Mouse (Mus musculus): ENCODE results near the gene Gm4491. TPM values are rescaled to one million over a fixed set of nuclear protein-coding genes. Genes with fewer than 3 reads are reported as not detected.

Gene Gm4491
- polyA plus RNA-seq, 1 experiment from 2014 or later = 0.15 TPM

- Histone ChIP-seq H3K27ac (no peak overlapping the region), H3K4me1 (peaks cover 20% of the 10 kb centered on the region), H3K9me3 (no peaks in the 10 kb centered on the region), H3K27me3 (peaks cover 55% of the 10 kb centered on the region), H3K4me2 (0 out of 2 replicates have a peak overlapping the region, but pooled peaks have one; percentile 100), H3K9ac (no peak overlapping the region), H3K4me3 (no peak overlapping the region), H3K36me3 (no peaks in the 10 kb centered on the region)
- WGBS = 41% methylated on average over 11 of the region's 11 CpGs
- no peak for ATAC-seq (ENCODE audit: insufficient number of reproducible peaks, low FRiP score, low TSS enrichment, low read depth)
Observed at GRCm38 (mm10) chr14:57105721-57106120, 10.0 kb downstream of the Gm4491 start.

DNA sequence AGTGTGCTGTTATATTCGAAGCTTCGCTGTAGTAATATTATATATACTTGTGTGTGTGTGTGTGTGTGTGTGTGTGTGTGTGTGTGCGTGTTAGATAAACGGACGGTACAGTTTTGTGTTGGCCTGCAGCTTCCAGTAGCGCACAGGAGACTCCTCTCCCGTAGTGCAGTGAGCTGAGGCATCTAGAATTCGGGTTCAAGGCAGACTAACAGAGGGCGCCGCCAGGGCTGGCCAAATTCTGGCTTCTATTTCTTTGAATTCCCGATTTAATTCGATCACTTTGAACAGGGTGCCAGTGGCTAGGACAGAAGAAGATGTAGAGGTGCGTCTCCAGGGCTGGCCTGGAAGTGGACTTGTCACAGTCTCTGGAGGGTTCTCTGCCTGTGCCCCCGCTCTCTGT is 10.6 kb downstream of the Gm4491 start:
- H3K27me3 ChIP-seq = peaks cover 55% of the 10 kb centered on the region
- peak overlapping the region; percentile 100 for H3K4me2 ChIP-seq
- H3K9ac ChIP-seq = no peak overlapping the region
- peaks cover 20% of the 10 kb centered on the region for H3K4me1 ChIP-seq
- no peaks in the 10 kb centered on the region for H3K36me3 ChIP-seq
- ATAC-seq (ENCODE audit: insufficient number of reproducible peaks, low FRiP score, low TSS enrichment, low read depth) = no peak
- H3K9me3 ChIP-seq = no peaks in the 10 kb centered on the region
- H3K27ac ChIP-seq = no peak overlapping the region
- H3K4me3 ChIP-seq = peak overlapping the region; percentile 58; the same call in 1 of the 2 replicates
- WGBS = 13% methylated on average over 14 of the region's 14 CpGs

- Histone ChIP-seq H3K9ac (peak within 1 kb of the TSS; percentile 52), H3K9me3 (no peaks in the 10 kb centered on the region), H3K4me1 (peaks cover 24% of the 10 kb centered on the region), H3K27me3 (peaks cover 55% of the 10 kb centered on the region), H3K4me3 (peak within 1 kb of the TSS; percentile 58), H3K4me2 (peak within 1 kb of the TSS; percentile 100), H3K36me3 (no peaks in the 10 kb centered on the region), H3K27ac (peak within 1 kb of the TSS; percentile 67)
- under 1% methylated on average over 95 of the region's 101 CpGs for WGBS
- ATAC-seq (ENCODE audit: insufficient number of reproducible peaks, low FRiP score, low TSS enrichment, low read depth) = peak; percentile 41; the same call in 1 of the 2 replicates
Observed at GRCm38 (mm10) chr14:57104106-57105023, 11.3 kb downstream of the Gm4491 start, which contains the start of gene Gjb2. Gene Gjb2 (minus strand): TSS chr14:57104702.

- Histone ChIP-seq H3K9me3 (no peaks in the 10 kb centered on the region), H3K27ac (peak overlapping the region; percentile 67), H3K4me3 (peak overlapping the region; percentile 58), H3K9ac (peak overlapping the region; percentile 52), H3K4me2 (peak overlapping the region; percentile 100), H3K27me3 (peaks cover 55% of the 10 kb centered on the region), H3K36me3 (no peaks in the 10 kb centered on the region), H3K4me1 (peaks cover 24% of the 10 kb centered on the region)
- no peak for ATAC-seq (ENCODE audit: insufficient number of reproducible peaks, low FRiP score, low TSS enrichment, low read depth)
- WGBS = 3% methylated on average over 22 of the region's 22 CpGs
Observed at GRCm38 (mm10) chr14:57103711-57104105, 12.0 kb downstream of the Gm4491 start.

GRCm38 (mm10) chr14:57103121-57103520 is 12.6 kb downstream of the Gm4491 start:
- Histone ChIP-seq H3K9ac (no peak overlapping the region), H3K4me1 (peaks cover 24% of the 10 kb centered on the region), H3K9me3 (no peaks in the 10 kb centered on the region), H3K4me2 (peak overlapping the region; percentile 100; the same call in 1 of the 2 replicates), H3K27me3 (peaks cover 55% of the 10 kb centered on the region), H3K27ac (0 out of 2 replicates have a peak overlapping the region, but pooled peaks have one; percentile 67), H3K36me3 (no peaks in the 10 kb centered on the region), H3K4me3 (peak overlapping the region; percentile 58)
- 56% methylated on average over 6 of the region's 6 CpGs for WGBS
- no peak for ATAC-seq (ENCODE audit: insufficient number of reproducible peaks, low FRiP score, low TSS enrichment, low read depth)

DNA sequence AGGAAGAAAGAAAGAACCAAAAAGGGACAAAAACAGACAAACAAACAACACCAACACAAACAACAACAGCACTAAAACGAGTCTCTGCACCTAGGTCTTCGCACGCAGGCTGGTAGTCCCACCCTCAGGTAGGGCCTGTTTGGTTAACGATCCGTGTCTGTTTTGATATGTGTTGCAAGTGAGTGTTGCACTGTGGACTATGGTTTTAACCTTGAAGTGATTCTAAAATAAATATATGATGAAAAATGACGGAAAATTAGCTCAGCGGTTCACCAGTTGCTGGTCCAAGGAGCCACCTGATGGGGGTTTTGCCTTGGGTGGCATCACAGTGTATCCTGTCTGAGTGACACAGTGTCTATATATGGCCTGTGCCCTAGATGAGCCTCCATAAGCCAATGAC is 14.1 kb downstream of the Gm4491 start:
- no peaks in the 10 kb centered on the region for H3K36me3 ChIP-seq
- H3K4me2 ChIP-seq = peak overlapping the region; percentile 26; the same call in 1 of the 2 replicates
- no peak overlapping the region for H3K27ac ChIP-seq
- H3K27me3 ChIP-seq = peaks cover 43% of the 10 kb centered on the region
- peak overlapping the region; percentile 58 for H3K4me3 ChIP-seq
- peaks cover 24% of the 10 kb centered on the region for H3K4me1 ChIP-seq
- 69% methylated on average over 7 of the region's 7 CpGs for WGBS
- no peaks in the 10 kb centered on the region for H3K9me3 ChIP-seq
- ATAC-seq (ENCODE audit: insufficient number of reproducible peaks, low FRiP score, low TSS enrichment, low read depth) = no peak
- H3K9ac ChIP-seq = no peak overlapping the region

- Histone ChIP-seq H3K4me2 (no peak overlapping the region), H3K9ac (no peak overlapping the region), H3K9me3 (no peaks in the 10 kb centered on the region), H3K27me3 (no peaks in the 10 kb centered on the region), H3K4me3 (no peak overlapping the region), H3K4me1 (peaks cover 4% of the 10 kb centered on the region), H3K27ac (no peak overlapping the region), H3K36me3 (no peaks in the 10 kb centered on the region)
- WGBS = 69% methylated on average over 4 of the region's 4 CpGs
- ATAC-seq (ENCODE audit: insufficient number of reproducible peaks, low FRiP score, low TSS enrichment, low read depth) = no peak
Observed at GRCm38 (mm10) chr14:57095855-57096254, 19.8 kb downstream of the Gm4491 start.

DNA sequence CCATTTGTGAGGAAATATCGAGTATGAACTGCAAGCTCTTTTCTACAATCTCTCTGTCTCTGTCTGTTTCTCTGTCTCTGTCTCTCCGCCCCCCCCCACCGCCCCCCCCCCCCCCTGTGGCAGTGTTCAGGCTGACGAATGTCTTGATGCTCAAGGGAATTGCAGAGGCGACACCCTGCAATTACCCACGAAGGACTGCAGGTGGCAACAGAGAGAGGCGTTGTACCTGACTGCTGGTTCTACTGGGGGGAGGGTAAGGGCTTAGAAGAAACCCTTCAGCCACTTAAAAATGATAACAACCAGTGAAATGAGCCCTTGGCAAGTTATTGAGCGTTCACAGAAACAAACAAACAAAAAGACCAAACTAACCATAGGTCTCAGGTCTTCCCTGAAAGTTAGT is 22.7 kb downstream of the Gm4491 start:
- no peaks in the 10 kb centered on the region for H3K4me1 ChIP-seq
- H3K27me3 ChIP-seq = no peaks in the 10 kb centered on the region
- no peak overlapping the region for H3K4me3 ChIP-seq
- H3K36me3 ChIP-seq = no peaks in the 10 kb centered on the region
- no peak overlapping the region for H3K27ac ChIP-seq
- H3K9ac ChIP-seq = no peak overlapping the region
- WGBS = 11% methylated on average over 8 of the region's 8 CpGs
- no peak overlapping the region for H3K4me2 ChIP-seq
- H3K9me3 ChIP-seq = no peaks in the 10 kb centered on the region
- ATAC-seq (ENCODE audit: insufficient number of reproducible peaks, low FRiP score, low TSS enrichment, low read depth) = no peak

- H3K27me3 ChIP-seq = no peaks in the 10 kb centered on the region
- H3K36me3 ChIP-seq = no peaks in the 10 kb centered on the region
- no peak overlapping the region for H3K4me3 ChIP-seq
- no peak overlapping the region for H3K27ac ChIP-seq
- ATAC-seq (ENCODE audit: insufficient number of reproducible peaks, low FRiP score, low TSS enrichment, low read depth) = no peak
- H3K9me3 ChIP-seq = no peaks in the 10 kb centered on the region
- WGBS = 60% methylated on average over 2 of the region's 2 CpGs
- no peak overlapping the region for H3K4me2 ChIP-seq
- H3K9ac ChIP-seq = no peak overlapping the region
- H3K4me1 ChIP-seq = no peaks in the 10 kb centered on the region
Observed at GRCm38 (mm10) chr14:57090001-57090400, 25.7 kb downstream of the Gm4491 start.

DNA sequence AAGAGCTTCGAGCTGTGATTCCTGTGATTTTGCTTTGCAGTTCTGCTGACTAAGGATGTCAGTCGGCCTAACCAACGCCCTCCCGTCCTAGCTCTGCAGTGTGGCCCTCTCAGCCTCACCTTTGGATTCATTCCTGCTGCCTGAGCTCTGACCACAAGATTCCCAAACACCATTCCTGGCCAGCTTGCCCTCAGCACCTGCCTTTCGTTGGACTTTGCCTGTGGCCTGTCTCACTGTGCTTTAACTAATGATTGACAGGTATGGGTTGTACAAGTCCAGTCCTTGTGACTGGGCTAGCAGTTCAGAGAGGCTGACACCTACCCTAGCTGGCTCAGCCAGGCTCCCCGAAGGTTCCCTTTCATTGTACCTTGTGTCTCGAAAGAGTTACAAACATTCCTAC is 26.6 kb downstream of the Gm4491 start:
- no peak for ATAC-seq (ENCODE audit: insufficient number of reproducible peaks, low FRiP score, low TSS enrichment, low read depth)
- H3K27ac ChIP-seq = no peak overlapping the region
- H3K4me2 ChIP-seq = no peak overlapping the region
- H3K27me3 ChIP-seq = no peaks in the 10 kb centered on the region
- H3K9ac ChIP-seq = no peak overlapping the region
- 84% methylated on average over 7 of the region's 7 CpGs for WGBS
- H3K9me3 ChIP-seq = no peaks in the 10 kb centered on the region
- no peaks in the 10 kb centered on the region for H3K36me3 ChIP-seq
- no peak overlapping the region for H3K4me3 ChIP-seq
- peaks cover 7% of the 10 kb centered on the region for H3K4me1 ChIP-seq

DNA sequence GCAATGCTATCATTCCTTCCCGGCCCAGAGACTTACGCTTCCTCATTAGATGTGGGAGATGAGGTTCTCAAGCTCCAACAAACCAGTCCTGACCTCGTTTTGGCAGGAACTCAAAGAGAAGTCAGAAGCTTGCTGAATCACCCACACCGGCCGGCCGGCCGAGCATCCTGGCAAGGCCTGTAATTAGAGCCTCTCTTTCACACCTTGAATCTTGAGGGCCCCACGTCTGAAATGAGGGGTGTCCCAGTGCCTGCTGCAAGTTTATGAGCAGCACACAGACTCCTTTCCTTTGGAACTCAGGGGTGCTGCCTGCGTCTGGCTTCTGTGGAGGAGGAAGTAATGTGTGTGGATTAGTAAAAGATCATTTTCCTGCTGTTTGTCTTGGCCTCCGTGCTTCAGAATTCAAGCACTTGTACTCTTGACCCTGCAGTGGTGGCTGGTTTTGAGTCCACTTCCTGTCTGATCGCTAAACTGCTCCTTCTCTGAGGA is 31.5 kb downstream of the Gm4491 start:
- Histone ChIP-seq H3K9ac (no peak overlapping the region), H3K36me3 (no peaks in the 10 kb centered on the region), H3K27ac (peak overlapping the region; percentile 11; the same call in 1 of the 2 replicates), H3K4me3 (no peak overlapping the region), H3K4me1 (peaks cover 14% of the 10 kb centered on the region), H3K9me3 (no peaks in the 10 kb centered on the region), H3K4me2 (no peak overlapping the region), H3K27me3 (no peaks in the 10 kb centered on the region)
- ATAC-seq (ENCODE audit: insufficient number of reproducible peaks, low FRiP score, low TSS enrichment, low read depth) = no peak
- WGBS = 11% methylated on average over 11 of the region's 11 CpGs

DNA sequence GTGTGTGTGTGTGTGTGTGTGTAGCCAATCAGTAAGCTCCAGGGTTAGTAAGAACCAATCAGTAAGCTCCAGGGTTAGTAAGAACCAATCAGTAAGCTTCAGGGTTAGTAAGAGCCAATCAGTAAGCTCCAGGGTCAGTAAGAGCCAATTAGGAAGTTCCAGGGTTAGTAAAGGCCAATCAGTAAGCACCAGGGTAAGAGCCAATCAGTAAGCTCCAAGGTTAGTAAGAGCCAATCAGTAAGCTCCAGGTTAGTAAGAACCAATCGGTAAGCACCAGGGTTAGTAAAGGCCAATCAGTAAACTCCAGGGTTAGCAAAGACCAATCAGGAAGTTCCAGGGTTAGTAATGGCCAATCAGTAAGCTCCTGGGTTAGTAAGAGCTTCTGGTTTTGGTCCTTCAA is 32.8 kb downstream of the Gm4491 start:
- no peaks in the 10 kb centered on the region for H3K9me3 ChIP-seq

More for the DNA sequence above, 32.8 kb downstream of the Gm4491 start:
- WGBS = 93% methylated on average over 1 of the region's 1 CpGs
- Histone ChIP-seq H3K36me3 (no peaks in the 10 kb centered on the region), H3K9ac (no peak overlapping the region), H3K27me3 (no peaks in the 10 kb centered on the region), H3K4me3 (no peak overlapping the region), H3K27ac (no peak overlapping the region), H3K4me1 (peaks cover 14% of the 10 kb centered on the region), H3K4me2 (no peak overlapping the region)
- ATAC-seq (ENCODE audit: insufficient number of reproducible peaks, low FRiP score, low TSS enrichment, low read depth) = no peak

All from limb, embryonic 15.5 days (tissue).